ENCODE assay signal across 9 mouse cellular contexts in the genomic region with DNA sequence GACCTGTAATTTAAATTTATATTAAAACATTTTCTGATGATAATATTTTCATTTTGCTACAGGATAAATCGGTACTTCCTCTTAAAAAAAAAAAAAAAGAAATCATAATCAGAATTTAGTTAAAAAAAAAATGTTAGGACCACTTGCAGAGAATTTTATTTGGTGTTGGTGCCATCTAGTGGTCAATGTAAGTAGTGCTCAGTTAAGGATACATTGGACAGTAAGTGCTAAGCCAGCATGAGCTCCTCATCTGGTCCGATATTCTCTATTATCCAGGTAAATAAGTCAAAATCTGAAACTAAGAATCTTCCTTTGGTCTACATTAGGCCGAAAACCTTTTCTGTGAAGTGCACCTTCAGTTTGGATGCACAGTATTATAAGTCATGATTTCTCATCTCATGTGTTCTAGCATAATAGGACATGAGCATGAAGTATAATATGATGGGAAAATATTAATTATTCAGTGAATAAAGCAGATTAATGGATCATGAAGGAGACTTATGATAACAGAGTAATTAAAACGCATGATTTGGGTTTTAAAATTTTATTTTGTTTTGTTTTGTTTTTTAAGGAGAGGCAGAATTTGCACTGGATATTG. TPM values are rescaled to one million over a fixed set of nuclear protein-coding genes. Genes with fewer than 3 reads are reported as not detected.
DNase-seq lines count a peak whose midpoint lies in the region; ATAC-seq and TF ChIP-seq lines count a peak whose summit lies in the region.
"Had no signal": no experiment of that assay in that cellular context is flagged by ENCODE, and none has a peak within 500 bp of the region (broad histone marks: within the 10 kb centered on the region; RNA-seq: fewer than 3 reads in every experiment).

No protein-coding gene starts in this region.

- 0 out of 2 replicates have a peak, but pooled peaks have one; percentile 4 for TF ChIP-seq CTCF in lung, adult 2 months (IDR thresholded peaks at IDR 0.05; ENCODE audit: insufficient read depth, low read length)

- H3K4me3 ChIP-seq in lung, adult 2 months (replicated peaks; ENCODE audit: extremely low read depth, low read depth, low read length), result no peak overlapping the region
- H3K4me3 ChIP-seq: myocyte had no signal

- WGBS in lung, adult 2 months, result 9% methylated on average over 4 of the region's 4 CpGs

- intact Hi-C loops in left cerebral cortex, postnatal 4 days (cut with DNase I), result loop anchor here (10.0 kb wide), 1 partner anchor 276 kb away; no protein-coding TSS in a partner anchor

- ATAC-seq in granulocyte monocyte progenitor cell, adult 5-6 weeks (replicated peaks; ENCODE audit: poor library complexity, severe bottlenecking), result peak; percentile 65

- DNase-seq in left cerebral cortex, adult 18-20 months (ENCODE audit: low spot score in 2 of 2), result peak; percentile 34 to 63
- no peak for DNase-seq in left cerebral cortex, postnatal 4 days
- peak; percentile 58 for DNase-seq in MN1 (ENCODE audit: low spot score)
- peak; percentile 34 for DNase-seq in cerebellum, adult 8-10 months
- DNase-seq in lung, adult 2 months, result no peak
- DNase-seq in right cerebral cortex, postnatal 14 days, result peak; percentile 4
- DNase-seq in gastrocnemius, adult 8-10 months (ENCODE audit: low spot score in 2 of 2), result no peak

- TF ChIP-seq POLR2A in lung, adult 2 months (IDR thresholded peaks at IDR 0.05; ENCODE audit: borderline replicate concordance, extremely low read depth, low read depth, low read length), result no peak

- H3K4me1 ChIP-seq in lung, adult 2 months (ENCODE audit: control insufficient read depth, insufficient read depth, low read length), result no peaks in the 10 kb centered on the region

RNA-seq across cellular contexts. Expression of gene Olfr449, which starts 26.1 kb away (rescaled TPM):
- total RNA-seq in left cerebral cortex, adult 18-20 months (2021), result not detected
- not detected for total RNA-seq in left cerebral cortex, postnatal 4 days (2021)
- not detected in 2 replicates for total RNA-seq in granulocyte monocyte progenitor cell, adult 5-6 weeks (2014; fragmentation: Nextera tagmentation)
- not detected in 2 replicates for total RNA-seq in granulocyte monocyte progenitor cell, adult 5-6 weeks (2017)
- not detected in 2 replicates for polyA plus RNA-seq in lung, adult 2 months (2012; rRNA removed)
- total RNA-seq in gastrocnemius, adult 8-10 months (2022), result not detected
- polyA plus RNA-seq: myocyte had no signal

RNA-seq across cellular contexts. Expression of gene Olfr448, which starts 29.9 kb away (rescaled TPM):
- not detected for total RNA-seq in left cerebral cortex, adult 18-20 months (2021)
- total RNA-seq in left cerebral cortex, postnatal 4 days (2021), result not detected
- not detected in 2 replicates for total RNA-seq in granulocyte monocyte progenitor cell, adult 5-6 weeks (2014; fragmentation: Nextera tagmentation)
- total RNA-seq in granulocyte monocyte progenitor cell, adult 5-6 weeks (2017), result not detected in 2 replicates
- polyA plus RNA-seq in lung, adult 2 months (2012; rRNA removed), result not detected in 2 replicates
- not detected for total RNA-seq in gastrocnemius, adult 8-10 months (2022)
- polyA plus RNA-seq: myocyte had no signal

RNA-seq across cellular contexts. Expression of gene Olfr447, which starts 48.4 kb away (rescaled TPM):
- not detected for total RNA-seq in left cerebral cortex, adult 18-20 months (2021)
- total RNA-seq in left cerebral cortex, postnatal 4 days (2021), result not detected
- total RNA-seq in granulocyte monocyte progenitor cell, adult 5-6 weeks (2014; fragmentation: Nextera tagmentation), result not detected in 2 replicates
- total RNA-seq in granulocyte monocyte progenitor cell, adult 5-6 weeks (2017), result not detected in 2 replicates
- not detected in 2 replicates for polyA plus RNA-seq in lung, adult 2 months (2012; rRNA removed)
- total RNA-seq in gastrocnemius, adult 8-10 months (2022), result not detected
- polyA plus RNA-seq: myocyte had no signal

RNA-seq across cellular contexts. Expression of gene Olfr450, which starts 48.6 kb away (rescaled TPM):
- total RNA-seq in left cerebral cortex, adult 18-20 months (2021), result not detected
- total RNA-seq in left cerebral cortex, postnatal 4 days (2021), result not detected
- not detected in 2 replicates for total RNA-seq in granulocyte monocyte progenitor cell, adult 5-6 weeks (2014; fragmentation: Nextera tagmentation)
- total RNA-seq in granulocyte monocyte progenitor cell, adult 5-6 weeks (2017), result not detected in 2 replicates
- polyA plus RNA-seq in lung, adult 2 months (2012; rRNA removed), result not detected in 2 replicates
- not detected for total RNA-seq in gastrocnemius, adult 8-10 months (2022)
- polyA plus RNA-seq: myocyte had no signal

Comparison
In these comparisons a context has a peak if more than half of its experiments do, and no peak if none do; other contexts are left out.
1. DNase-seq: peak in left cerebral cortex, adult 18-20 months (2 of 2), MN1 (single experiment), cerebellum, adult 8-10 months (single experiment) and right cerebral cortex, postnatal 14 days (single experiment); none in left cerebral cortex, postnatal 4 days (single experiment), lung, adult 2 months (single experiment) and gastrocnemius, adult 8-10 months (0 of 2).